ENCODE assay signal across 7 mouse cellular contexts in the genomic region with DNA sequence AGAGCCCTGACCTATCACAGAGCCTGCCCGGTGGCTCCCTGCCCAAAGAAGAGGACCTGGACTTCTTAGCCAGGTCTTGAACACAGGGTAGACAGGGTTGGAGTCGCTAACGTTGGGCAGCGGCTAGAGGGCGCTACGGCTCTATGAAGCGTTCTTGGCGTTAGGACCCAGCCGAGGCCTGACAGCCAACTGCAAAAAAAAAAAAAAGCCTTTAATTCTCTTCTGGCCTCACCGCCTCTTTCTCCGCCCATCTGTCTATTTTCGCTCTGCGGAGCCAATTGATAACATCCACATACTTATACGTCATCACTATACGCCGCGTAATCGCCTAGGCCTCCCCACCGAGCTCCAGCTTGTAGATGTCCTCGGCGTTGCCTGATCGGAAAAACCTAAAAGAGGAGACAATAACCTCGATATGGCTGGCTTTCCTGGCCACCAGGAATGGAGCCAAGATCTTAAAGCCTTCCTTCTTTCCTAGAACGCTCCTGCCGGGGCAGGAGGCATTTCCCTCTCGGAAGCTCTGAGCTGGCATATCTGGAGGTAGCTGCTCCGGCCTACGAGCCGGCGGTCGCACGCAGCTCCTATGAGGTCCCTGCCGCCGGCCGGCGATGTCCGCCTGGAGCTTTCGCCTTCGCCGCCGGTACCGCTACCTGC. TPM values are rescaled to one million over a fixed set of nuclear protein-coding genes. Genes with fewer than 3 reads are reported as not detected.
DNase-seq lines count a peak whose midpoint lies in the region; ATAC-seq lines count a peak whose summit lies in the region.

A gene (plus strand): TSS at position 374 of the 654 bp plus-strand sequence.

- H3K4me3 ChIP-seq in embryonic facial prominence, embryonic 11.5 days (ENCODE audit: low read depth, low read length) = peak within 1 kb of the TSS; percentile 86
- H3K4me3 ChIP-seq in limb, embryonic 10.5 days = peak within 1 kb of the TSS; percentile 95
- peak within 1 kb of the TSS; percentile 69 for H3K4me3 ChIP-seq in midbrain, embryonic 13.5 days (replicated peaks)

- ATAC-seq in embryonic facial prominence, embryonic 11.5 days (replicated peaks; ENCODE audit: insufficient number of reproducible peaks, low FRiP score, low TSS enrichment, low read depth) = peak; percentile 87
- peak; percentile 90 for ATAC-seq in granulocyte monocyte progenitor cell, adult 5-6 weeks (replicated peaks; ENCODE audit: poor library complexity, severe bottlenecking)
- ATAC-seq in midbrain, embryonic 13.5 days = peak; percentile 94

- H3K9ac ChIP-seq in embryonic facial prominence, embryonic 11.5 days (replicated peaks; ENCODE audit: low read length) = peak within 1 kb of the TSS; percentile 93
- H3K9ac ChIP-seq in midbrain, embryonic 13.5 days (replicated peaks) = peak within 1 kb of the TSS; percentile 84

- H3K4me1 ChIP-seq in embryonic facial prominence, embryonic 11.5 days (ENCODE audit: control insufficient read depth, insufficient read depth, low read length) = no peaks in the 10 kb centered on the region; the same call in 1 of the 2 replicates
- peaks cover 10% of the 10 kb centered on the region for H3K4me1 ChIP-seq in limb, embryonic 10.5 days
- peaks cover 20% of the 10 kb centered on the region for H3K4me1 ChIP-seq in midbrain, embryonic 13.5 days (replicated peaks)

- no peaks in the 10 kb centered on the region for H3K9me3 ChIP-seq in embryonic facial prominence, embryonic 11.5 days (replicated peaks; ENCODE audit: control insufficient read depth, low read length)
- no peaks in the 10 kb centered on the region for H3K9me3 ChIP-seq in limb, embryonic 10.5 days (replicated peaks)
- H3K9me3 ChIP-seq in midbrain, embryonic 13.5 days = no peaks in the 10 kb centered on the region

- peaks cover 5% of the 10 kb centered on the region for H3K36me3 ChIP-seq in embryonic facial prominence, embryonic 11.5 days (replicated peaks; ENCODE audit: control insufficient read depth, insufficient read depth, low read depth, low read length)
- H3K36me3 ChIP-seq in limb, embryonic 10.5 days = peaks cover 64% of the 10 kb centered on the region
- peaks cover 32% of the 10 kb centered on the region for H3K36me3 ChIP-seq in midbrain, embryonic 13.5 days

- peak; percentile 94 for DNase-seq in adrenal gland, postnatal 14 days
- peak; percentile 99 for DNase-seq in embryonic facial prominence, embryonic 11.5 days (ENCODE audit: low spot score)
- DNase-seq in kidney, adult 11 months = peak; percentile 99
- peak; percentile 91 for DNase-seq in limb, embryonic 10.5 days (ENCODE audit: low spot score)
- DNase-seq in spleen, adult 12 weeks (ENCODE audit: low spot score) = peak; percentile 94

- WGBS in embryonic facial prominence, embryonic 11.5 days = under 1% methylated on average over 42 of the region's 42 CpGs
- WGBS in limb, embryonic 10.5 days = under 1% methylated on average over 42 of the region's 42 CpGs
- 0% methylated on average over 42 of the region's 42 CpGs for WGBS in midbrain, embryonic 13.5 days

- peak within 1 kb of the TSS; percentile 72 for H3K27ac ChIP-seq in embryonic facial prominence, embryonic 11.5 days (replicated peaks; ENCODE audit: low read depth, low read length)
- H3K27ac ChIP-seq in limb, embryonic 10.5 days = peak within 1 kb of the TSS; percentile 99
- H3K27ac ChIP-seq in midbrain, embryonic 13.5 days = peak within 1 kb of the TSS; percentile 90

- peak within 1 kb of the TSS; percentile 42 for H3K4me2 ChIP-seq in embryonic facial prominence, embryonic 11.5 days (ENCODE audit: low read depth, low read length)
- H3K4me2 ChIP-seq in midbrain, embryonic 13.5 days (replicated peaks) = peak within 1 kb of the TSS; percentile 66

- no peaks in the 10 kb centered on the region for H3K27me3 ChIP-seq in embryonic facial prominence, embryonic 11.5 days (ENCODE audit: control insufficient read depth, insufficient read depth, low read length)
- H3K27me3 ChIP-seq in limb, embryonic 10.5 days (ENCODE audit: low read depth, poor library complexity, severe bottlenecking) = no peaks in the 10 kb centered on the region
- H3K27me3 ChIP-seq in midbrain, embryonic 13.5 days = no peaks in the 10 kb centered on the region

RNA-seq across cellular contexts. Expression of the gene that starts here (rescaled TPM):
- total RNA-seq in adrenal gland, postnatal 14 days (2021) = 51.0 and 62.2 TPM in 2 replicates
- 125 and 134 TPM in 2 replicates for polyA plus RNA-seq in embryonic facial prominence, embryonic 11.5 days (2014; fragmentation: Nextera tagmentation; extraction: Ambion mirVana)
- total RNA-seq in granulocyte monocyte progenitor cell, adult 5-6 weeks (2014; fragmentation: Nextera tagmentation) = 66.6 and 71.2 TPM in 2 replicates
- 82.3 and 85.1 TPM in 2 replicates for total RNA-seq in granulocyte monocyte progenitor cell, adult 5-6 weeks (2017)
- 128 and 132 TPM in 2 replicates for polyA plus RNA-seq in limb, embryonic 10.5 days (2016; fragmentation: Nextera tagmentation; extraction: Ambion mirVana)
- polyA plus RNA-seq in midbrain, embryonic 13.5 days (2015; fragmentation: Nextera tagmentation; extraction: Ambion mirVana) = 149 and 151 TPM in 2 replicates

Comparison
In these comparisons a context has a peak if more than half of its experiments do, and no peak if none do; other contexts are left out.
1. Peak in every context shown above with its lines: DNase-seq, ATAC-seq, H3K4me3 ChIP-seq and H3K27ac ChIP-seq.